Mouse (Mus musculus) macrophage (primary cell): ENCODE measurements around the gene Mrps10. TPM values are rescaled to one million over a fixed set of nuclear protein-coding genes. Genes with fewer than 3 reads are reported as not detected.
A peak's percentile ranks its signal among the peaks of the same experiment; 100 is the strongest.

ENCODE experiments used
- H3K27ac ChIP-seq: fragments of 350-480 bp; formaldehyde crosslinking; 2 replicates; pipeline ENCODE4 v1.9.0; 2021
- H3K36me3 ChIP-seq: fragments of 350-480 bp; formaldehyde crosslinking; 2 replicates; pipeline ENCODE4 v1.9.0; 2021; ENCODE audit errors: inconsistent target
- H3K4me3 ChIP-seq: fragments of 350-480 bp; formaldehyde crosslinking; 2 replicates; pipeline ENCODE4 v1.9.0; 2021; ENCODE audit errors: inconsistent target
- H3K79me2 ChIP-seq: fragments of 350-480 bp; formaldehyde crosslinking; 2 replicates; pipeline ENCODE4 v1.9.0; 2021; ENCODE audit errors: inconsistent target
- whole genome bisulfite sequencing: methylation state at CpG from one replicate; pipeline ENCODE4 v1.1.7; 2026; ENCODE audit warnings: inconsistent platforms; ENCODE audit not compliant: missing documents; 5-methylcytosine and 5-hydroxymethylcytosine counted together
- polyA plus RNA-seq: library from polyadenylated mRNA; stranded (reverse); fragments of 250-400 nt; gene quantifications from 3 replicates; pipeline ENCODE4 v1.2.4, GENCODE M21; 2018; ENCODE audit warnings: inconsistent platforms

Mrps10 gene
- polyA plus RNA-seq, 1 experiment from 2014 or later = 24.5 TPM

DNA sequence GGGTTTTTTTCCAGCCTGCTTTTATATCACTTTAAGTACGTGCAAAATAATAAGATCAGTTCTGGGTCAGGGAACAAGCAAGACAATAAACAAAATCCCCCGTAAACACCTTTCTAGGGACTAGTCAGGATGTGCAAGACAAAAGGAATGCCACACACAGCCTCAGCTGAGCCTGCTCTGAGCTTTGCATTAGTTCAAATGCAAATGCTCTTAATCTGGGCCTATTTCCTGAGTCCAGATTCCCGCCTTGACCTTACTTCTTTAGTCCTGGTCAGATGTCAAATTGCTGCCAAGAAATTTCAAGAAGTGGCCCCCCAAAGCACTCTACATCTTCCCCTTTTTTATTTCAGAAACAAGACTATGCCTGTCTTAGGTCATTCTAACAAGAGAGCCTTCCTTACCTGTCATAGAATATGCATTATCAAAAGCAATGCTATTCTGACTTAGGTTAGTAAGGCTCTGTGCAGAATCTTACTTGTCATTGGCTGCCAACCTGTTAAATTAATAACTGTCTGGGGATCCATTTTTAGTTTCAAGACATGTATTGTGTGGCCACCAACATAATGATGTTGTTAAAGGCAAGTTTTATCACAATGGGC, 18.9 kb upstream of the Mrps10 start:
- no peak overlapping the region for H3K4me3 ChIP-seq
- H3K79me2 ChIP-seq = no peaks in the 10 kb centered on the region
- peaks cover 96% of the 10 kb centered on the region for H3K36me3 ChIP-seq
- no peak overlapping the region for H3K27ac ChIP-seq
- WGBS = 92% methylated on average over 3 of the region's 3 CpGs

DNA sequence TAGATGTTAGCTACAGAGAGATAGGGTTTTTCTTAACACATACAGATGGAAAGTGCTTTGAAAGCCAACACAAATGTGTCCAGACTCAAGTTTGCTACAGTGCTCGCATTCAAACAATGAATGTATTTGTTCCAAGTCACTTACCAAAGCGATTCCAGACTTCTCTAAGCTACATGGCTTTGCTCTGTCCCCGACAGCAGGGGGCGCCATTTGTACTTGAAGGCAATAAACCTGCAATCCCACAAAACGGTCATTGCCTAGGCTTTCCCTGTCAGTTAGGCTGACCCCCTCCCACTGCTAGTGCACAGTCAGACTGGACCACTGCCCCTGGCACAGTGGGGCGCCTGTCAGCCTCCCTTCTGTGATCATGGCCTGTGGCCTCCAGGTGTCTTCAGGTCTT, 8.7 kb upstream of the Mrps10 start:
- peak overlapping the region; percentile 31 for H3K27ac ChIP-seq
- H3K36me3 ChIP-seq = peaks cover 18% of the 10 kb centered on the region; the same call in 1 of the 2 replicates
- no peak overlapping the region for H3K4me3 ChIP-seq
- no peaks in the 10 kb centered on the region for H3K79me2 ChIP-seq
- 67% methylated on average over 6 of the region's 6 CpGs for WGBS

DNA sequence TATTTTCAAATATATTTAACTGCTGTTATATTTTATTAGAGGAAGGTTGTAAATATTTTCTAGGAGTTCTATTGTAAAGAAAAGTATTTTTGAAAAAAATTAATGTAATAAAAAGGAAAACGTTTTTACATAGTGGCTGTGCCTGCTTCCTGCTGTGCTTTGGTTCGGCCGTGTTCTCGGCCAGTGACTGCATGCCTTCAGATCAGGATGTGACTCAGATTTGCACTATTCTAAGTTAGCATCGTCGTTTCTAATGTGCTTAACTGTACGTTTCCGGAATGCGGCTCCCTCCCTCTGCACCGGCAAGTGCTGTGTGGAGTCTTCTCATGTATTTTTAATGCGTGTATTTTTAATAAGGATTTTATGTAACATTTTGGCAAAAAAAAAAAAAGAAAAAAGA, 7.3 kb upstream of the Mrps10 start:
- Histone ChIP-seq H3K27ac (peak overlapping the region; percentile 31), H3K4me3 (no peak overlapping the region), H3K79me2 (no peaks in the 10 kb centered on the region), H3K36me3 (peaks cover 13% of the 10 kb centered on the region; the same call in 1 of the 2 replicates)
- 32% methylated on average over 11 of the region's 11 CpGs for WGBS

DNA sequence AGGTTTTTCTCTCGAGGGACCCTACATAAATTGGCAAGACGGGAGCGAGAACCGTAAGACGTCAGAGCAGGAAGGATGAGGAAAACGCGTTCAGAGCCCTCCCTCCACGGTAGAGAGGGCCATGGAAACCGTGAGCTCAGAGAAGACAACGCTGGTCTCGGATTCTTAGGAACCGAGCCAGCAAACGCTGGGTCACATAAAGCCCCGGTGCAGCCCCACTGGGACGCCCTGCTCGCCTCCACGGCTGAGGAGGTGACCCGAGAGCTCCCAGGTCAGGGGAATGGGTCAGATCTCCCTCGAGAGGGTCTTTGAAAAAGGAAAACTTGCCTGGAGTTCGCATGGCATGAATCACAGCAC, 378 bp downstream of the Mrps10 start:
- H3K36me3 ChIP-seq = peaks cover 16% of the 10 kb centered on the region
- WGBS = 6% methylated on average over 20 of the region's 20 CpGs
- peaks cover 18% of the 10 kb centered on the region for H3K79me2 ChIP-seq
- H3K4me3 ChIP-seq = peak overlapping the region; percentile 95
- peak overlapping the region; percentile 49 for H3K27ac ChIP-seq

DNA sequence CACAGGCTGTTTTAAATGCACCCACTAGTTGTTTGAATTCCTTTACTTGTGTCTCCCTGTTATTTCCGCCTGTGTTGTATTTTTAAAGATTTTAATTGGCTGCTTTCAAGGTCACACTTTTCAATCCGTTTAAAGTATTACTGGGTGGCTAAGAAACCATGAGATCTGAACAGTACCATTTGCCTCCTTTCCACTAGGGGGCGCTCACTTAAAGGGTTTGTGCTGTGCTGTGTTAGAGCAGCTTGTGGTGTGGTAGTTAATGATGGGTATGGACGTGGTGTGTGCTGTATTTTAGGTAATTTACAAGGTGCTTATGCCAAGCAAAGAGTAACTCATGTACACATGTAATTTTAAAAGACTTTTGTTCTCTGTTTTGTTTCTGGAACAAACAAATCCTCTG, 2.8 kb downstream of the Mrps10 start:
- 15% methylated on average over 4 of the region's 4 CpGs for WGBS
- Histone ChIP-seq H3K27ac (no peak overlapping the region), H3K79me2 (peaks cover 18% of the 10 kb centered on the region), H3K4me3 (no peak overlapping the region), H3K36me3 (peaks cover 40% of the 10 kb centered on the region)

DNA sequence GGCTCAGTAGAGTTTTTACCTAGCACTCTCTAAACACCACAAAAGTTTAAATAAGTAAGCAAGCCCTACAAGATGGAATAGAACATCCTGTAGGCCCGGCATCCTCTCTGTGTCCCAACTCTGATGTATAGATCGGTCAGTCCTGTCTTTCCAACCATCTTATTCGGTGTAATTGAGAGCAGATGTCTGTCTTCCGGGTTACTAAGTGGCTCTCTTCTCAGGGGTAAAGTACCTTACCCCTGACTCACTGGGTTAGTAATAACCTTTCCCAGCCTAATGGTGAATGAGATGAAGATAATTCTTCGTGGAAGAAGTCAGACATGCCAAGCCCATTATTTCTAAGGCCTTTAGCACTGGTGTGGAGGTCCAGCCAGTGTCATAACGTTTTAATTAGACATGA, 5.3 kb downstream of the Mrps10 start:
- Histone ChIP-seq H3K27ac (no peak overlapping the region), H3K36me3 (peaks cover 56% of the 10 kb centered on the region), H3K4me3 (no peak overlapping the region), H3K79me2 (peaks cover 16% of the 10 kb centered on the region)
- WGBS = 92% methylated on average over 6 of the region's 6 CpGs

DNA sequence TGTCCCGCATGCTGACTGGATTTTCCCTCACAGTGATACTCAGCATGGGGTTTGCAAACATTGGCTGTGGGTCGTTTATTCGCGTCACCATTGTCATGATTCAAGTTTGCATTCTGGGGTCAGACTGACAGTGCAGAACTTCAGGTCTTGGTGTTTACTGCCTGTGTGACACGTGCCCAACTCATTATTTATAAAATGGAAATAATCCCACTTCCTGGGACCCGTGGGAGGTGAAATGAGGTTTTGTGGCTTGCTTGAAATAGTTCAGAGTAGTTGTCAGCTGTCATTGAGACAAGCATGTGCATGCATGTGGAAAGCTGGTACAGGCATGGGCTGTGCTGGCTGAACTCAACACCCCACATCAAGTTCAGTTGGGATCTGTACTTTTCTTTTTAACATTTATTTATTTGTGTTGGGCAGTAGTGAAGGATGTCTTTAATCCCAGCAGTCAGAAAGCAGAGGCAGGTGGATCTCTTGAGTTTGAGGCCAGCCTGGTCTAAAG, 8.1 kb downstream of the Mrps10 start:
- Histone ChIP-seq H3K79me2 (peaks cover 2% of the 10 kb centered on the region; the same call in 1 of the 2 replicates), H3K27ac (no peak overlapping the region), H3K4me3 (no peak overlapping the region), H3K36me3 (peaks cover 65% of the 10 kb centered on the region)
- 72% methylated on average over 6 of the region's 6 CpGs for WGBS

DNA sequence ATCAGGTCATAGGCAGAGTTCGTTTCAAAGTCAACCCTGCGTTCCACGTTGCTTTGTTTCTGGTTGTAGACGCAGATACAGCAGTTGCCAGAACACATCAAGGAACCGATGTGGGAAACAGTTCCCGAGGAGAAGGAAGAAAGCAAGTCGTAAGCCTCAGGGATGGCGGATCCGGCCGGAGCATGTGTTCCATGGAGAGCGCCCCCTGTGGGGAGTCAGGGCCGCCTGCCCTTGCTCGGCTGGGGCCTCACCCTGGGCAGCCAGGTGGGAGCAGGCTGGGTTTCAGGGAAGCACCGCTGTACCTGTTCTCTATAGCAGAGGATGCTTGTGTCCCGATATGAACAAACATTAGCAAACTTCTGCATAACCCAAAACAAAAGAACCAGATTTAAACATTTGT, 9.4 kb downstream of the Mrps10 start:
- Histone ChIP-seq H3K36me3 (peaks cover 57% of the 10 kb centered on the region), H3K79me2 (no peaks in the 10 kb centered on the region), H3K27ac (no peak overlapping the region), H3K4me3 (no peak overlapping the region)
- 93% methylated on average over 13 of the region's 15 CpGs for WGBS

DNA sequence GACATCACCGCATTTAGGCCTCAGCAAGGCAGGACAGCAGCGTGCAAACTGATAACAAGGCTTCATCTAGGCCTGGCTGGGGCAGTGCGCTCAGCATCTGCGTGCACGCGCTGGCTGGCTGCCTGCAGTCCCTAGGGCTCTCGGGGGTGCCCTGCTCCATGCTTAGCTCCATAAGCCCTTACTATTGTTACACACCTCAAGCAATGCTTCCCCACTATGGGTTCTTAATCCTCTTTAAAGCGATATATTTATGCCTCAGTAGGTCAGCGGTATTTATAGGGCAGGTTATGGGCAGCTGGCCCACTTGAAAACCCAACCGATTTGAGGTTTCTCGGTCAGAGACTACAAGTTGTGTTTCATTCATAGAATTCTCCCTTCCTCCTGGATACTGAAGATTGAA, 13.2 kb downstream of the Mrps10 start:
- no peak overlapping the region for H3K27ac ChIP-seq
- WGBS = 95% methylated on average over 11 of the region's 11 CpGs
- H3K79me2 ChIP-seq = no peaks in the 10 kb centered on the region
- H3K36me3 ChIP-seq = peaks cover 21% of the 10 kb centered on the region
- H3K4me3 ChIP-seq = no peak overlapping the region

DNA sequence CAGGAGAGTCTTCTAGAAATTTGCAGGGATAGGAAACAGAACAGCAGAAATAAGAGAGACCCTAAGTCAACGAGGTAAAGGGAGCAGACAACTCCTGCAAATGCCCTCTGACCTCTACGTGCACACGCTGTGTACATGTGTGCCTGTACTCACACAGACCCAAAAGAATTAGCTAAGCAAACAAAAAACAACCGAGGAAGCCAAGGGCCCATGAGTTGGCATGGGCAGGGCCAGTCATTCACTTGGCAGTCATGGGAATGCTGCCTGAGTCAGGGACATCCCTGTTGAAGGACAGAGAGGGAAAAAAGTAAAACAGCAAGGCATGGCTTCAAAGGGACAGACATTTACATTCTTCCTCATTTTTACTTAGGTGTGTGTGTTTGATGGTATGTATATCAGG, 14.6 kb downstream of the Mrps10 start:
- H3K4me3 ChIP-seq = no peak overlapping the region
- H3K36me3 ChIP-seq = peaks cover 15% of the 10 kb centered on the region; the same call in 1 of the 2 replicates
- 95% methylated on average over 4 of the region's 4 CpGs for WGBS
- no peaks in the 10 kb centered on the region for H3K79me2 ChIP-seq
- H3K27ac ChIP-seq = no peak overlapping the region

DNA sequence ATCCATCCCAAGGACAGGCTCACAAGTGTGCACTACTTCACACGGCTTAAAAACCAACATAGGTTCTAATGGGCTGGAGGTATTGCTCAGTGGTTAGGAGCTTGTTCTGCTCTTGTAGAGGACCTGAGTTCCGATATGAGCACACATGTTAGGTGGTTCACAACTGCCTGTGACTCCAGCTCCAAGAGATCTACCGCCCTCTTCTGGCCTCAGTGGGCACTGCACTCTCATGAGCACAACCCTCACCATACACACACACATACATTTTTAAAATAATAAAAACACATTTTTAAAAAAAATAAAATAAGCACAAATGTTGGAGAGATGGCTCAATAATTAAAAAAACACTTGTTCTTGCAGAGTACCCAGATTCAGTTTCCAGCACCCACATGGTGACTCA, 15.4 kb downstream of the Mrps10 start:
- 90% methylated on average over 3 of the region's 3 CpGs for WGBS
- H3K4me3 ChIP-seq = no peak overlapping the region
- H3K36me3 ChIP-seq = peaks cover 9% of the 10 kb centered on the region; the same call in 1 of the 2 replicates

DNA sequence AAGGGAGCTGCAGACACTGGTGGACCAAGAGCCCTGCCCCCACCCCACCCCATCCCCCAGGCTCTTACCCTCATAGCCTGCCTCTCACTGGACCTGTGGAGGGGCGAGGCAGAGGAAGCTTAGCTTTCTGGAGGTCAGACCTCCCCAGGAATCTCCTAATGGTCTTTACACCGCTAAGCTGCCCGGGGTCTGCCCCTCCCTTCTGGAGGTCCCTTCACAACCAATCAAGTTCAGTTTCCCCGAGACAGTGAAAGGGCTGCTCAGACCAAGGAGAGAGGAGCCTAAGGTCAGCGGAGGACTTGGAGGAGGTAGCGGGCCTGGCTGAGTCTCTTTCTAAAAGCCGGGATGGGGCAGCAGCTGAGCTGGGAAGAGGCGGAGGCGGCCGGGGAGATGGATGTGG, 16.5 kb downstream of the Mrps10 start, which contains the start of gene Guca1b:
TSS of gene Guca1b (plus strand) at position 249 of the 400 bp plus-strand sequence.
- WGBS = 81% methylated on average over 10 of the region's 10 CpGs
- no peak within 1 kb of the TSS for H3K4me3 ChIP-seq

More for the DNA sequence above, 15.4 kb downstream of the Mrps10 start:
- Histone ChIP-seq H3K27ac (no peak overlapping the region), H3K79me2 (no peaks in the 10 kb centered on the region)

DNA sequence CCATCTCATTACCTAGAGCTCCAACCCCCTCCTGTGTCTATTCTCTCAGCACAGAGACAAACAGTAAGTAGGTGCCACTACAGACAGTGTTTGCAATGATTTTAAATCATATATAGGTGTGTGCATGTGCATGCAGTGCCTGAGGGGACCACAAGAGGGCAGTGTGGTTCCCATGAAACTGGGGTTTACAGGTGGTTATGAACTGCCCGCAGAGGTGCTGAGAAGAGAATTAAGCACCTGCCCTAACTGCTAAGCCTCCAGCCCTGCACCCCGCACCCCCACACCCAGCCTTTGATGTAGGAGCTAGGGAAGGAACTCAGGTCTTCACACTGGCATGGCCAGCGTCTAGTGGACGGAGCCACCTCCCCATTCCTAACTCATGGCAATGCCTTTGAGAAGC, 18.0 kb downstream of the Mrps10 start:
- Histone ChIP-seq H3K4me3 (no peak overlapping the region), H3K27ac (no peak overlapping the region), H3K36me3 (no peaks in the 10 kb centered on the region), H3K79me2 (no peaks in the 10 kb centered on the region)
- 64% methylated on average over 2 of the region's 4 CpGs for WGBS

More for the DNA sequence above, 16.5 kb downstream of the Mrps10 start, which contains the start of gene Guca1b:
- Histone ChIP-seq H3K27ac (no peak within 1 kb of the TSS), H3K36me3 (no peaks in the 10 kb centered on the region), H3K79me2 (no peaks in the 10 kb centered on the region)

DNA sequence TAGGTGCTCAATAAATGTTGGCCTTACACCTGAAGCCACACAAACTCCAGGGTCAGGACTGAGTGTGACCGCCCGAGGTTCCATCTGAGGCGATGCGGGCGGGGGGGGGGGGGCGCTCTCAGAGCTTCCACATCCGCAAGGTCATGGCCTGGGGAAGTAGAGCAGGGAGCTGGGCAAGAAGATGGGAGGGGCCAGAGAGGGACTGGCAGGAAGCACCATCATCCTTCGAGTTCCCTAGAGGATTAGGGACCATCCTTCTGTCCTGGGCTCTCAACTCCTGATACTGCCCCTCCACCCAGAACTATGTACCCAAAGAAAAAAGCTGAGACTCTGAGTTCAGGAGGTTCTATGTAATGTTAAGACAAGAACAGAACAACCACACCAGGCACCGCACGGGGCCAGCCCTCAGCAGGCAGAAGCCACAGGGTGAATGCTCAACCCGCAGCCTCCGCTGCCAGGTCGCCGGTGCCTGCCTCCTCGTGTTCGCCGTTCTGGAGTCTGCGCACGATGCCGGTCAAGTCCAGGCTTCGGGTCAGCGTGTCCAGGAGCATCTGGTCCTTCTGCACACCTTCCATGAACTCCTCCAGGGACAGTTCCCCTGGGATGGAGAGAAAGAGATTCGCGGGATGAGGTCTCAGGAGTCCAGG, 25.7 kb downstream of the Mrps10 start:
- H3K4me3 ChIP-seq = peak overlapping the region; percentile 54
- H3K27ac ChIP-seq = peak overlapping the region; percentile 62
- H3K79me2 ChIP-seq = no peaks in the 10 kb centered on the region
- H3K36me3 ChIP-seq = no peaks in the 10 kb centered on the region
- WGBS = 4% methylated on average over 24 of the region's 24 CpGs

DNA sequence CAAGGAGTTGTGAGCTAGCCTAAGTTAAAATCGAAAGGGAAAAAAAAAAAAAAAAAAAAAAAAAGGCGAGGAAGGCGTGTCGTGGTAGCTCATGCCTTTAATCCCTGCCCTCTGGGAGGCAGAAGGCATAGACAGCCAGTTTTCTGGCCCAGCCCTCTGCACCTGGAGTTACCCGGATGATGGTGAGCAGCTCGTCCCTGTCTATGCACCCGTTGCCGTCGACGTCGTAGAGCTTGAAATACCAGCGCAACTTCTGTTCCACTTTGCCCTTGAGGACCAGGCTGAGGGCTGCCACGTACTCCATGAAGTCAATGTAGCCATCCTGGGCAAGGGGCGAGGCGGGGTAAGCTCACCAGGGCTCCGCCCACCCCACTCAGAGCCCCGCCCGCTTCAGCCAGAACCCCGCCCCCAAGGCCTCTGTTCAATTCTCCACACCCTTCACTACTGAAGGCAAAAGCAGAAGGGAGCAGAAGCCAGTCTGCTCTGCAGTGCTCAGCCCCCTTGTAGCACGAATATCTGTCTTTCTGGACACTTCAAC, 26.8 kb downstream of the Mrps10 start:
- Histone ChIP-seq H3K79me2 (no peaks in the 10 kb centered on the region), H3K4me3 (peak overlapping the region; percentile 54), H3K36me3 (no peaks in the 10 kb centered on the region), H3K27ac (peak overlapping the region; percentile 62)
- 0% methylated on average over 17 of the region's 20 CpGs for WGBS
